Mouse (Mus musculus) Patski (cell line): ENCODE measurements around the gene Bloc1s3. TPM values are rescaled to one million over a fixed set of nuclear protein-coding genes. Genes with fewer than 3 reads are reported as not detected.
"Not testable (repeated sequence)": the region's sequence is repeated elsewhere in the genome, so short reads cannot be mapped to it uniquely, and the experiment has no call there.

Experiments used
- ATAC-seq: fragments of 100-300 bp; one replicate; pipeline ENCODE4 v1.8.0; 2021
- CTCF ChIA-PET: fragments of 350-600 bp; sonication (Branson Sonifier 250); formaldehyde crosslinking; loops from one replicate; lab custom pipeline; 2022; ENCODE audit warnings: inconsistent platforms; lab: Charles Lee
- POLR2A ChIA-PET: fragments of 350-600 bp; sonication (Branson Sonifier 250); formaldehyde crosslinking; loops from one replicate; lab custom pipeline; 2022; ENCODE audit warnings: antibody characterized with exemption, inconsistent platforms; lab: Charles Lee
- DNase-seq: peaks from one replicate; pipeline ENCODE4 v3.0.0-alpha.2; 2011; ENCODE audit warnings: low read depth, low spot score
- H3K27me3 ChIP-seq: fragments of 371-371 bp; one replicate; pipeline ENCODE4 v1.5.1; 2021
- CTCF ChIP-seq: fragments of 100-300 bp; IDR thresholded peaks from one replicate; pipeline ENCODE4 v1.5.1; 2021
- in situ Hi-C: fragments of 300-500 bp; cut with MboI; formaldehyde crosslinking; loops from 3 replicates; pipeline ENCODE4 v1.11.1; 2018; ENCODE audit warnings: low pct_unique_long_range_greater_than_20kb, mixed read lengths
- polyA plus RNA-seq: library from polyadenylated mRNA; unstranded; gene quantifications from one replicate; pipeline ENCODE4 v1.2.3, GENCODE M21; 2021

Bloc1s3 gene
- polyA plus RNA-seq, 1 experiment from 2014 or later = 9.8 TPM

DNA sequence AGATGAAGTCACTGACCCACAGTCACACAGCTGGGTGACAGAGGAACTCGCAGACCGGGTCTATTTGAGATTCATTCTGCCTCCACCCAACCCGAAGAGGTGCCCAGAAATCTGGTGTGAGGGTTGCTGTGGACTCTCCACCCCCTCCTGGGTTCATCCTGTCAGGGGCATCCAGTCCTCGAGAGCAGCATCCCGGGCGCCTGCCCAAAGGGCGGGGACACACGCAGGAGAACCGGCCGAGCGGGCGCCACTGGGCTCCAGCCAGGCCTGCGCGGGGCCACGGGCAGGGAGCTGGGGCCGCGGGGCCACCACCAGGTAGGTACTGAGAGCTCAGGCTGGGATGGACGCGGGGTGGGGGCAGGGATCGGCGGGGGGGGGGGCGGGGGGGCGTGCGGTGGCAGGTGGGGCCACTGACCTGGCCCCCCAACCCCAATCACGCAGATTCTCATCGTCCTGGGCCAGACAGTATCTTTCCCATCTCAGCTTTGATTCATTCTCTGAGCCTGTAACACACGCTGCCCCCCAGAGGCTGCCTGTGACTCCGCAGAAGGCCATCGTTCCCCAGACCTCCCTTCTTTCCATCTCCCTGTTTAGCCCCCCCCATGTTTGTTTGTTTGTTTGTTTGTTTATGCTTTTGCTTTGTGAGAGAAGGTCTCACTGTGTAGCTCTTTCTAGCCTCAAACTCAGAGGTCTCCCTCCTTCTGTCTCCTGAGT, 9.6 kb upstream of the Bloc1s3 start, which contains the start of gene Nkpd1:
Gene Nkpd1, plus strand, starts transcription at position 187 of the 714 bp plus-strand sequence.
- in situ Hi-C loops = no loop called here
- ChIA-PET CTCF (interaction anchor here (0.8 to 1.2 kb wide), 5 partner anchors 10 to 112 kb away, joined by 3 to 5 read pairs (median 3); partner anchors contain the start of genes Bloc1s3 and Trappc6a), POLR2A (no interaction called here)
- no peak for ATAC-seq
- H3K27me3 ChIP-seq = peaks cover 11% of the 10 kb centered on the region
- DNase-seq = no peak
- TF ChIP-seq CTCF = no peak

DNA sequence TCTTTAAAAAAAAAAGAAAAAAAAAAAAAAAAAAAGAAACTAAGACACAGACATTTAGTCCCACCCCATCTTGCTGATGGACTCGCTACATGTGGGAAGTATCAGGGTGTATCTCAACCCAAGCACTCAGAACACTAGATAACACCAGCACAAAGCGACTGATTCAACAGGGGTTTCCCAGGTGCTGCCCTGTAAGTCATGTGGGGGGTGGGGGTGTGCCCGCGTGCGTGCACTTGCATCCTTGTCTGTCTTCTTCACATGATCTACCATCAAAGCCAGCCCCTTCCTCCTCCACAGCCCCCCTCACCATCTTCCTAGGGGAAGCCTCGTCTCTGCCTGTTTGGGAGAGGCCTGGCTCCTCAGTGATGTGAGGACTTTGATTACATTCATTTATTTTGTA, 4.2 kb upstream of the Bloc1s3 start:
- no peaks in the 10 kb centered on the region for H3K27me3 ChIP-seq
- DNase-seq (no peak), ATAC-seq (no peak)
- CTCF ChIA-PET = no interaction called here
- in situ Hi-C loops = no loop called here
- TF ChIP-seq CTCF = no peak
- POLR2A ChIA-PET = no interaction called here

DNA sequence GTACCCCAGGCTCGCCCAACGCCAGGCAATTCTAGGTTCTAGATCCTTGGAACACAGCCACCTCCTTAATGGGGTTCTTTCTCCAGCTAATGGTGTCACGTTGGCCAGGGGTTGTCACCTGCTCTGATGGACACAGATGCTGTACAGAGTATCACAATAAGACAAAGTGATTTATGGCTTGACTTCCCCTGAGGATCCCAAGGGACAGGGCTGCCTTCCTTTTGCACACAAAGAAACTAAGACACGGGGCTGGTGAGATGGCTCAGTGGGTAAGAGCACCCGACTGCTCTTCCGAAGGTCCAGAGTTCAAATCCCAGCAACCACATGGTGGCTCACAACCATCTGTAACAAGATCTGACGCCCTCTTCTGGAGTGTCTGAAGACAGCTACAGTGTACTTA, 3.8 kb upstream of the Bloc1s3 start:
- DNase-seq, CTCF ChIA-PET, in situ Hi-C loops, POLR2A ChIA-PET, H3K27me3 ChIP-seq, ATAC-seq: not testable (repeated sequence)

DNA sequence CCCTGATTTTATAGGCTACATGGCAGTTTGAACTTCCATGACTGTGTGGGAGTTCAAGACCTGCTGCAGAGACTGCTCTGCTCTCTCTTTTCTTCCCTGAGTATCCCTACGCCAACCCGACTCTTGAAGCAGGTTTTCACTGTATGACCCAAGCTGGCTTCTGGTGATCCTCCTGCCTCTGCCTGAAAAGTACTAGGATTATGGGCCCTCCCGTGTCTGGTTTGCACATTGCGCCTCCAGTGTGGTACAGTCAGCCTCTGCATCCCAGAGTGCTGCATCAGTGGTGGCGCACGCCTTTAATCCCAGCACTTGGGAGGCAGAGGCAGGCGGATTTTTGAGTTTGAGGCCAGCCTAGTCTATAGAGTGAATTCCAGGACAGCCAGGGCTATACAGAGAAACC, 1.6 kb upstream of the Bloc1s3 start:
- TF ChIP-seq CTCF = no peak
- DNase-seq (no peak), ATAC-seq (no peak)
- POLR2A ChIA-PET = no interaction called here
- CTCF ChIA-PET = no interaction called here
- no peaks in the 10 kb centered on the region for H3K27me3 ChIP-seq
- in situ Hi-C loops = loop anchor here (5.0 kb wide), 1 partner anchor 63 kb away; no protein-coding TSS in a partner anchor

DNA sequence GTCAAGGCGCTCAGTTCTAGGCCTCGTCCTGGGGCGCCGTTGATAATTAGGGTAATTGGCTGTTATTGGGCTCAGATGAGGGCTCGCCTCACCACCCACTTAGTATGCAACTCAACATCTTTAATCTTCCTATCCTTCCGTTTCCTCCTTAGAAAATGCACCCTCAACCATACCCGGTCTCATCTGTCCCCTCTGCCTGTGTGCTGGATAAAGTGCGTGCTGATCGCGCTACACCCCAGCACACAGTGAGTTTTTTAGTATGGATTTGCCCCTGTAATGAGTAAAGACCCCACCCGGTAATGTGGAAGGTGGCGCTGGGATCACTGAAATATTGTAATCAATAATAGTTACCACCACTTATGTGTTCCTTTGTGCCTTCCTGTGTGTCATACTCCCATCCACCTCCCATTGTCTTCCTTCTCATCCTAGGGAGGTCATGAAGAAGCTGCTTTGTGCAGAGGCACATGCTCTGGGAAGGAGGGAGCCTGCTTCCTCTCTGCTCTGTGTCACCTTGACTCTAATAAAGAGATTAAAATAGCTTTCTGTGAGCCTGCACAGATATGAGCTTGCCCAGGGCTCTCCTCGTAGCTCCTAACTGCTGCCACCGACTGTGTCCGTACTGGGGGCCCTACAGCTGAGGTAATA, 879 bp upstream of the Bloc1s3 start:
- ATAC-seq (peak; percentile 5), DNase-seq (no peak)
- in situ Hi-C loops = loop anchor here (5.0 kb wide), 1 partner anchor 63 kb away; no protein-coding TSS in a partner anchor
- no peaks in the 10 kb centered on the region for H3K27me3 ChIP-seq
- ChIA-PET CTCF (interaction anchor here (1.5 kb wide), 1 partner anchor 103 kb away, joined by 5 read pairs; no protein-coding TSS in a partner anchor), POLR2A (interaction anchor here (0.8 kb wide), 1 partner anchor 21 kb away, joined by 3 read pairs; no protein-coding TSS in a partner anchor)
- TF ChIP-seq CTCF = no peak

DNA sequence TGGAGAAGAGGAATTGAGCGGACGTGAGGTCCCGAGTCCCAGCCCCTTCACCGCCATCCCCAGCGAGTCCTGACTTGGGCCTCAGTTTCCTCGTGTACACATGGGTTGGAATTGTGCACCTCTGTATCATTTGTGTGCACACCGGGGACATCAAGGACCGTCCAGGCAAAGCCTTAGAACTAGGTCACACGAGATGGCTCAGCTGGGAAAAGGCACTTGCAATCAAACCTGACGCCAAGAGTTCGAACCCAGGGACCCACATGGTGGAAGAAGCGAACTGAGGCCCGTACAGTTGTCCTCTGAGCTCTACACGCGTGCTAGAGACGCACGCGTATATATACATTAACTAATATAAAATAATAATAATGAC, 570 bp downstream of the Bloc1s3 start:
- no peak for DNase-seq
- ChIA-PET CTCF (interaction anchor here (0.9 to 4.5 kb wide), 4 partner anchors 10 to 102 kb away, joined by 3 to 20 read pairs (median 5); partner anchors contain the start of gene Nkpd1), POLR2A (interaction anchor here (0.6 to 1.8 kb wide), 3 partner anchors 62 to 377 kb away, joined by 4 read pairs; no protein-coding TSS in a partner anchor)

DNA sequence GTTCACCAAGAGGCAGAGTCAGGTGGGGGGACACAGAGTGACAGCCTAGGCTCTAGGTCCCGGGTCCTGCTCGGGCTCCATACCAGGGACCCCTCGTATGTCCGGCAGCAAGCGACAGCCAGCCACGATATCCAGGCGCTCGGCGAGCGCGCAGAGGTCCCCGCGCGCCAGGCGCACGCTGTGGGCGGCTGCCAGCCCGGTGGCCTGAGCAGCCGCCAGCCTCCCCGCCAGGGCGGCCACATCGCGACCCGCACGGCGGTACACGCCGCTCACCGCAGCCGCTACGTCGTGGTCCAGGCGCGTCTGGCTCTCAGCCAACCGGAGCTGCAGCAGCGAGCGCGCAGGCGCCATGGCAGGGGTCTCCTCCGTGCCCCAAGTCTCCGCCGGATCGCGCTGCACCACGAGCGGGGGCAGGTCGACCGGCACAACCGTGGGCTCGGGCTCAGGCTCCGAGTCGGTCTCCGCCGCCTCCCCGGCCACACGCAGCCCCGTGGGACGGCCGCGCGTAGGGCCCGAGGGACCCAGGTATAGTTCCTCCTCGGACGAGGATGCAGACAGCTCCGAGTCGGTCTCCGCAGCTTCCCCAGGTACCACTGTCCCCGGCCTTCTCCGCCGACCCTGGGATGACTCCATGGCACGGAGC, 1.1 kb downstream of the Bloc1s3 start:
- TF ChIP-seq CTCF = no peak
- no peaks in the 10 kb centered on the region for H3K27me3 ChIP-seq
- in situ Hi-C loops = loop anchor here (5.0 kb wide), 1 partner anchor 65 kb away; no protein-coding TSS in a partner anchor
- no peak for ATAC-seq
- no peak for DNase-seq
- POLR2A ChIA-PET = interaction anchor here (0.6 to 1.8 kb wide), 2 partner anchors 63 to 377 kb away, joined by 4 read pairs; no protein-coding TSS in a partner anchor
- CTCF ChIA-PET = interaction anchor here (1.7 to 4.5 kb wide), 2 partner anchors 11 to 83 kb away, joined by 5 to 20 read pairs; partner anchors contain the start of gene Nkpd1

More for the DNA sequence above, 570 bp downstream of the Bloc1s3 start:
- in situ Hi-C loops = loop anchor here (5.0 kb wide), 1 partner anchor 65 kb away; no protein-coding TSS in a partner anchor
- ATAC-seq = no peak
- no peak for TF ChIP-seq CTCF
- no peaks in the 10 kb centered on the region for H3K27me3 ChIP-seq

DNA sequence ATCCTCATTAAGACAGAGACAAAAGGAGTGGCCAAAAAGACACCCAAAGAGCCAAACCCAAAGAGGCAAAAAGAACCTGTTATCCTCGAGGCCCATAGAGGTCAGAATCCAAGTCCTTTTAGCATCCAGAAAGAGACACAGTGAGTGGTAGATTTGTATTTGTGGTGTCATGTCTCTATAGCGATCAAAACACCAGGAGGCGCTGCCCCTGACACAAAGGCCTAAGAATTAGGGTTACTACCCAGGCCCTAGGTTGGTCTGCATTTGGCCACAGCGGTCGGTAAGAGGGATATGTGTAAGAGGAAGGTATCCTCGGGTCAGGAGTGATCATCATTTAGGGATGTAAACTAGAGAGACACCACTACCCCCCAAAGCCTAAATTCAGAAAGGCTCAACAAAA, 1.8 kb downstream of the Bloc1s3 start:
- ATAC-seq = no peak
- H3K27me3 ChIP-seq = no peaks in the 10 kb centered on the region
- no peak for TF ChIP-seq CTCF
- ChIA-PET CTCF (interaction anchor here (1.8 to 4.5 kb wide), 2 partner anchors 63 to 84 kb away, joined by 3 to 20 read pairs; no protein-coding TSS in a partner anchor), POLR2A (interaction anchor here (1.8 kb wide), 1 partner anchor 63 kb away, joined by 4 read pairs; no protein-coding TSS in a partner anchor)
- DNase-seq = no peak
- in situ Hi-C loops = loop anchor here (5.0 kb wide), 1 partner anchor 66 kb away; no protein-coding TSS in a partner anchor

DNA sequence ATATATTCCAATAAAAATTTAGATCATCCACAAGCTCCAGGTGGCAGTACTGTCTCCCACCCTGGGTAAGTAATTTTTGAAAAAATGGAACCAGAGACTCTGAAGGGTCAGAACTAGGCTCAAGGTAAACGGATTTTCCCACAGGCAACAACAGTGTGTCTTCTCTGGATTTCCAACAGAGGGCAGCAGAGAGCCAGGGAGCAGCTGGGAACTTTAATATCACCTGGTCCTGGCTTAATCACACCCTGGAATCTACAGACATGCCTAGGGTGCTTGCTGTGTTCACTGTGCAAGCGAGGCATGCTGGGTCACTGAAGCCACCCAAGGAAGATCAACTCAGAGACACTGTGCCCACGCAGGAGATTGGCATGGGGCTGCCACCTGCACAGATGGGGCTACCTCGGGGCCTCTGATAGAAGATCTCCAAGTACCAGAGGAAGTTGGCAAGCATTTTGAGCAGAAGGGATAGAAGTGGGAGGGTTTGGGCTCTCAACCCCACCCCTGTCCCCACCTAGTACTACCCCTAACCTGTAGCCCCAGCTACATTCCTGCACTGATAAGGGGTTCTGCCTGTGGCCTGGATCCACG, 4.6 kb downstream of the Bloc1s3 start:
- in situ Hi-C loops = no loop called here
- POLR2A ChIA-PET = no interaction called here
- ATAC-seq = peak; percentile 41
- H3K27me3 ChIP-seq = no peaks in the 10 kb centered on the region
- no peak for TF ChIP-seq CTCF
- peak; percentile 20 for DNase-seq
- CTCF ChIA-PET = interaction anchor here (0.7 to 4.5 kb wide), 8 partner anchors 14 to 165 kb away, joined by 3 to 20 read pairs (median 4); partner anchors contain the start of genes Nkpd1 and Ppp1r37

DNA sequence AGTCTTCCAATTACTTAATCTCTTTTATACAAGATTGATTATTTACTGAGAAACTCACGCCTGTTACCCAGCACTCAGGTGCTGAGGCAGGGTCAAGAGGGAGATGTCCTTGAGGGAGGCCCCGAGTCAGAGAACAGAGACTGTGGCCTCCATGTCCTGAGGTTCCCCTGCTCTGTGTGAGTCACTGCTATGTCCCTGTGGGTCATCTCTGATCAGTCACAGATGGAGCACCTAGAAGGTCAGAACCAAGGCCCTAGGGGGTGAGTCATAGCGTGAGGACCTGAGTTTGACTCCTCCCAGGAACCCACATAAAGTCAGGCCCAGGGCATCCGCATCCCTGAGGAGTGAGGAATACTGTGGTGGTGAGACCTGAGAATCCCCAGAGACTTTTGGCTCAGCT, 6.5 kb downstream of the Bloc1s3 start:
- no peaks in the 10 kb centered on the region for H3K27me3 ChIP-seq
- DNase-seq (no peak), ATAC-seq (no peak)
- TF ChIP-seq CTCF = no peak
- CTCF ChIA-PET = interaction anchor here (1.5 kb wide), 1 partner anchor 11 kb away, joined by 3 read pairs; no protein-coding TSS in a partner anchor
- POLR2A ChIA-PET = no interaction called here
- in situ Hi-C loops = no loop called here
